Mouse (Mus musculus): ENCODE measurements around the gene Gria3. TPM values are rescaled to one million over a fixed set of nuclear protein-coding genes. Genes with fewer than 3 reads are reported as not detected.
A peak's percentile ranks its signal among the peaks of the same experiment; 100 is the strongest.

The Gria3 gene
- polyA plus RNA-seq, 1 experiment from 2014 or later: 9.5 TPM

DNA sequence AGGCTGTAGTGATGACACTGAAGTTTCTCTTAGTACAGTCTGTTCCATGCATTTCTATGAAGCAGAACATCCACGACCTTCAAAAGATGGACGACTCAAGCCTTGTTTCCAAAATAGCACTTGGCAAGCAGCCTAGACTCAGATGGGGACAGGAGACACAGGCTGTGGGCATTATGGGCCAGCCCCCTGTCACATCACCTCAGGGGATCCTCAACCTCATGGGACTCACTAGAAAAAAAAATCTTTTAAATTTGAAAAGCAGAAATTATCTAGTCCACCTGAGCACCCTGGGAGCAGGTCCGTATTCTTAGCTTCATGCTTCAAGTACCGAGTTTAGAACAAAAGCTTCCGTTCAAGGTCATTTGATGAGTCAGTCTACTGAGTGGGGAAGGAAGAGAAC is 38.2 kb downstream of the Gria3 start:
- 90% methylated on average over 5 of the region's 5 CpGs for WGBS
- Histone ChIP-seq H3K27me3 (no peaks in the 10 kb centered on the region), H3K9me3 (replicated peaks) (no peaks in the 10 kb centered on the region), H3K36me3 (no peaks in the 10 kb centered on the region), H3K9ac (no peak overlapping the region), H3K4me1 (no peaks in the 10 kb centered on the region), H3K4me3 (replicated peaks) (no peak overlapping the region), H3K27ac (no peak overlapping the region), H3K4me2 (no peak overlapping the region)
- ATAC-seq (replicated peaks; ENCODE audit: low FRiP score): no peak

DNA sequence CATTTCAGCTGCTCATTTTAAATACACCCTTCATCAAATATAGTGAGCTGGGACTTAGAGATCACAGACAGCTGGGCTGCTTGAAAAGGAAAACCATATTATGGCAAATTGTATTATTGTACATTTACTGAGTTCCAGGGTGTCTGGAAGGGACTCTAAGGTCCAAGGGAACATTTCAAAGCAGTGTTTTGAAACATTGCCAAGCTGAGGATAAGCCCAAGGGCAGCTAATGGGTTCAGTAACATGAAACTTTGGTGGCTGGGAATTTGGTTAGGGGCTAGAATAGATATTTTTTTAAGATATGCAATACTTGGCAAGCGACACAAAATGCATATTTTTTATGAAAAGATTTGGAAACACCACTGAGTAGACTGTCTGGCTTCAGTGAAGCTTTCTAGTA is 48.2 kb downstream of the Gria3 start:
- ATAC-seq (replicated peaks; ENCODE audit: low FRiP score): no peak
- Histone ChIP-seq H3K36me3 (no peaks in the 10 kb centered on the region), H3K9me3 (replicated peaks) (no peaks in the 10 kb centered on the region), H3K4me1 (no peaks in the 10 kb centered on the region), H3K27ac (no peak overlapping the region), H3K9ac (no peak overlapping the region), H3K27me3 (no peaks in the 10 kb centered on the region), H3K4me3 (replicated peaks) (no peak overlapping the region), H3K4me2 (no peak overlapping the region)
- WGBS: 61% methylated on average over 1 of the region's 1 CpGs

DNA sequence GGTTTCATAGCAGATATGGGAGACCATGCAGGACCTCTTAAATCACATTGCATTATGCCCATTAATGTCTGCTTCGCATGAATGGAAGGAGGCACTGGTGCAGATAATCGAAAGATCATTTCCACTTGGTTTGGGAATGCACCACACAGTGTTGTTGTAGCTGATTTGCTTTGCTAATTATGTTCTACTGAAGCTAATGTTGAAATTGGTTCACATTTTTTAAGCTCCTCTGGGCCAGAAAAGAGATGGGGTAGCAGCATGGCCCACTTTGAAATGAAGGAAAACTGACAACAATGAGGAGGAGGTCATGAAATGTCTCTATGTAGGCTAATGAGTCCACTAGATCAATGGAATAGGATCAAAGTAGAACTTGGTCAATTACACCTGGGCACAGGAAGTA is 76.8 kb downstream of the Gria3 start:
- no peaks in the 10 kb centered on the region for H3K36me3 ChIP-seq
- H3K4me1 ChIP-seq: no peaks in the 10 kb centered on the region
- H3K9ac ChIP-seq: no peak overlapping the region
- no peaks in the 10 kb centered on the region for H3K9me3 ChIP-seq (replicated peaks)
- 77% methylated on average over 2 of the region's 2 CpGs for WGBS
- H3K4me2 ChIP-seq: no peak overlapping the region
- no peak for ATAC-seq (replicated peaks; ENCODE audit: low FRiP score)
- no peak overlapping the region for H3K4me3 ChIP-seq (replicated peaks)
- no peaks in the 10 kb centered on the region for H3K27me3 ChIP-seq
- no peak overlapping the region for H3K27ac ChIP-seq

DNA sequence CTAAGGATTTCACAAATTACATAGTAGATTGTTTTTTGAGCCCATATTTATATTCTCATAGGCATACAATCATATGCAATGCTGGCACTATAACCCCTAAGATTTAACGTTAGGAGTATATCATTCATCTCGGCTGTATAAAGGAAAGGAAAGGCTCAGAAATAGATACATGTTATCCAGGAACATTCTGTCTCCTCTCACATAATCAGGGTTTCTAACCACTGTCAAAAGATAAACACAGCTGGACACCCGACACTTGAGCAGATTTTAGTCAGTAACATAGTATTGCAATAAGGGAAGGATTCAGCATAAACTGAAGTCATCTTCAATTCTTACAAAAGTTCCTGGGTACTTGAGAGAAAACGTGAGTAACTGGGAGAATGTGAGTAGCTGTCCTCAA is 95.9 kb downstream of the Gria3 start:
- no peak overlapping the region for H3K9ac ChIP-seq
- H3K4me2 ChIP-seq: no peak overlapping the region
- no peak for ATAC-seq (replicated peaks; ENCODE audit: low FRiP score)
- no peak overlapping the region for H3K27ac ChIP-seq
- 67% methylated on average over 4 of the region's 4 CpGs for WGBS
- H3K4me1 ChIP-seq: no peaks in the 10 kb centered on the region
- H3K36me3 ChIP-seq: no peaks in the 10 kb centered on the region
- no peak overlapping the region for H3K4me3 ChIP-seq (replicated peaks)
- no peaks in the 10 kb centered on the region for H3K27me3 ChIP-seq
- H3K9me3 ChIP-seq (replicated peaks): no peaks in the 10 kb centered on the region

DNA sequence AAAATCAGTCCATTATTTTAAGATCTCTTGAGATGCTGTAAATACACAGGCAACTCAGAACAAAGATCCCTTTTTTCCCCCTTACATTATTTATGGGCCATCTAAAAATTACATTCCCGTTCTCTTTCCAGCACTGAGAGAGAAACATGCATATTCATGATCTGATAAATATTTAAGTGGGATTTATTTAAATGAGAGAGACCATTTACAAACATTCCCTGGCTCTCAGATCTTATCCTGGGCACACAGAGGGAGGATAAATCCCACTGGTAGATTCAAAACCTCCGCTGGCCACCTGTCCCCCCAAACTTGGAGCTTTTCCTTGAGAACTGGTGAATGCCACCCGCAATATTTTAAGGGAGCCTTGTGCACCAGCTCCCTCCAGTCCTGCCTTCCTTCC is 104.7 kb downstream of the Gria3 start:
- Histone ChIP-seq H3K4me2 (no peak overlapping the region), H3K9me3 (replicated peaks) (no peaks in the 10 kb centered on the region), H3K27ac (no peak overlapping the region), H3K27me3 (no peaks in the 10 kb centered on the region), H3K4me3 (replicated peaks) (no peak overlapping the region), H3K9ac (no peak overlapping the region), H3K36me3 (no peaks in the 10 kb centered on the region), H3K4me1 (no peaks in the 10 kb centered on the region)
- WGBS: 70% methylated on average over 3 of the region's 3 CpGs
- no peak for ATAC-seq (replicated peaks; ENCODE audit: low FRiP score)

DNA sequence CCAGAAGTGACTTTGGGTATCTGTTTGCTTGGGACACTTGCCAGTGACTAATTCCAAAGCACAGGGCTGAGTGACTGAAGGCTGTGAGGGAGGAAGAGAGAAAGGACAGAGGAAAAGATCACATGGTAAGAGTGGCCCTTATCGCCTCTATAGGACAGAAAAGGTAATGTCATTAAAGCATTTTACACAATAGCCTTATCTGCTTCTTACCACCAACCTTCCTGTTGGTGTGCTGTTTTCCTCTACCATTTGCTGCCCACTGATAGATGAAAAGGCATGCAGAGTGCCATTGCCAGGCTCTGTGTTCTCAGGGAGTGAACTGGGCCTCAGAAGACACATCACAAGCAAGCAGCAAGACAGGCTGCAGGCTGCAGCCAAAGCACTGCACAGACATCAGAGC is 107.3 kb downstream of the Gria3 start:
- no peaks in the 10 kb centered on the region for H3K4me1 ChIP-seq
- no peak overlapping the region for H3K4me3 ChIP-seq (replicated peaks)
- H3K9ac ChIP-seq: no peak overlapping the region
- H3K27me3 ChIP-seq: no peaks in the 10 kb centered on the region
- no peak overlapping the region for H3K27ac ChIP-seq
- no peak overlapping the region for H3K4me2 ChIP-seq
- no peaks in the 10 kb centered on the region for H3K9me3 ChIP-seq (replicated peaks)
- no peaks in the 10 kb centered on the region for H3K36me3 ChIP-seq
- no peak for ATAC-seq (replicated peaks; ENCODE audit: low FRiP score)
- 68% methylated on average over 1 of the region's 1 CpGs for WGBS

DNA sequence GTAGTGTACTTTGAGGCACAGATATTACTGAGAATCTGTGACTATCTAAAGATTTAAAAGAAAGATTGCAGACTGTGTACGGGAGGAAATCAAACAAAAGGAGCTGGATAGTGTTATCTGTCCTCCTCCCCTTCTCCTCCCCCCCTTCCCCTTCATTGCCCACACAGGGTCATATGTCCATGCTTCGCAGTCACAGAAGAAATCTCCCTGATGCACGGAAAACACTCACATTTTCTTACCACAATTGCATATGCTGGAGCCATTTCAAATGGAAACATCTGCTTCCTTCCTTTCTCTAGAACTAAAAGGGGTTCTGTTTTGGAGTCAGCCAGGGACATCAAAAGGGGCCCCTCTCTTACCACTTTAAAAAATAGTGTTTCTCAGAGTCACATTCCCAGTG is 114.3 kb downstream of the Gria3 start:
- Histone ChIP-seq H3K27ac (no peak overlapping the region), H3K9ac (no peak overlapping the region), H3K27me3 (no peaks in the 10 kb centered on the region), H3K4me1 (no peaks in the 10 kb centered on the region), H3K4me2 (no peak overlapping the region), H3K4me3 (replicated peaks) (no peak overlapping the region), H3K9me3 (replicated peaks) (no peaks in the 10 kb centered on the region), H3K36me3 (no peaks in the 10 kb centered on the region)
- ATAC-seq (replicated peaks; ENCODE audit: low FRiP score): no peak
- WGBS: 60% methylated on average over 3 of the region's 3 CpGs

DNA sequence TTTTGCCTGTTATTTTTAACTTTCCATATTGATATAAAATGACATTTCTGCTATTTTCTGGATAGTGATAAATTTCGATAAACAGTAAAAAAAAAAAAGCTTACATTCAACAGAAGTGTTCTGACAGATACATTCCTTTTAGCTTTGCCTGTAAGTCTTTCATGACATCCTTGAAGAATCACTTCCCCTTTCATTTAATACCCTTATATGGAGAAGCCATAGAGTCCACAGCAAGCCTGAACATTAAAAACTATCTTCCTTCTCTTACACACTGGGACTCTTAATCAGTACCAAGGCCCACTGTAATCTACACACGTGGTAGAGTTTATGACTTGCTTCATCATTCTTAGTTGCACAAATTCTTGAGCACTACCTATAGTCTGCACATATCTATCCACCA is 131.9 kb downstream of the Gria3 start:
- H3K4me1 ChIP-seq: no peaks in the 10 kb centered on the region
- no peak overlapping the region for H3K4me2 ChIP-seq
- H3K9me3 ChIP-seq (replicated peaks): no peaks in the 10 kb centered on the region
- H3K9ac ChIP-seq: no peak overlapping the region
- H3K36me3 ChIP-seq: no peaks in the 10 kb centered on the region
- no peak overlapping the region for H3K27ac ChIP-seq
- 72% methylated on average over 2 of the region's 2 CpGs for WGBS
- H3K27me3 ChIP-seq: no peaks in the 10 kb centered on the region
- ATAC-seq (replicated peaks; ENCODE audit: low FRiP score): no peak
- no peak overlapping the region for H3K4me3 ChIP-seq (replicated peaks)

DNA sequence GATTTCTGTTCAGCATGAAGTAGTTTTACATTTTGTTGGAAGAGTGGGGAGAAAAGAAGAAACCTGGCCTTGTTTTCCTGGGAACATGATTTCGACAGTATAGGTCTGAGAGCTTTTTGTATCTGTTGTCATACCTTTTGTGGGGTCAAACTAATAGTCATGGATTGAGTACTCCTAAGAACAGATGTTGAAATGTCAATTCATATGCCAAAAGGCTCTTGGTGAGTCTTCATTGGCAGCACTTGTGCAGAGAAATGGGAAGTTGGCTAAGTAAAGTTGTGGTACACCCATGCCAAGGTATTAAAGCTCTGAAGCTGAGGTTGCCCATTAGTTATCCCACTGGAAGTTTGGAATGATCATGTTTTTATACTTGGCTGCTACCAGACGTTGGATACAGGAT is 135.2 kb downstream of the Gria3 start:
- Histone ChIP-seq H3K4me1 (no peaks in the 10 kb centered on the region), H3K9ac (no peak overlapping the region), H3K27ac (no peak overlapping the region), H3K4me2 (no peak overlapping the region), H3K27me3 (no peaks in the 10 kb centered on the region), H3K9me3 (replicated peaks) (no peaks in the 10 kb centered on the region), H3K4me3 (replicated peaks) (no peak overlapping the region), H3K36me3 (no peaks in the 10 kb centered on the region)
- WGBS: 74% methylated on average over 2 of the region's 2 CpGs
- ATAC-seq (replicated peaks; ENCODE audit: low FRiP score): no peak

DNA sequence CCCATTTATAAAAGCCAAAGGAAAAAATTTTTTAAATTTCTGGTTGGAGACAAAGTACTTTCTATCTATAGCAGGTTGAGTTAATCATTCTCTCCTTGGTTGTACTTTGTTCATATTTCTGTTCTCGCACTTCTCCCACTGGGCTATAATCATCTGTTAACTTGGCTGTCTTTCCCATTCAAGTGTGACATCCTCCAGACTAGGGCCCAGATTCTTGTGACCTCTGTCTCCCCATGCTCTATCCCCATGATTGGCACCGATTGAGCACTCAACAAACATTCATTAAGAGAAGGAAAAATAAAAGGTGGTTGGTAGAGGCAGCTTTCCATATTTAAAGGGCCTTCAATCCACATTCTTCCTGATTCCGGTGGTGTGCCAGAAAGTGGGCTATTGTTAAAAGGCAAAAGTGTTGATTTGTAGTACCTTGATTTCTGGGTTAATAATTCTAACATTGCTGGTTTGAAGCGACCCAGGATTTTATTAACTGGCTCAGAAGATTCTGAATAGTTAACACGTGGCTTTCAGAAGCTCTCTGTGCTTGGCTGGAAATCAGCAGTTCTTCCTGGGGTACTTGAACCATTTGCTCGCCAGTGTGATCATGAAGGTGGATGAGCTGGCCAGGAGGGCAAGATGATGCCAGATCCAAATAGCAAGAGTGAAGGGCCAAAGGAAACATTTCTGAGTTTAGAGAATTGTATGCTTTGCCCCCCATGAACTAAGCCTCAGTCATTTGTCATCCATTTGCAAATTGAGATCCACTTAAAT is 161.8 kb downstream of the Gria3 start:
- H3K27ac ChIP-seq: no peak overlapping the region
- H3K4me1 ChIP-seq: no peaks in the 10 kb centered on the region
- no peaks in the 10 kb centered on the region for H3K36me3 ChIP-seq
- no peak overlapping the region for H3K4me2 ChIP-seq
- peak; percentile 79 for ATAC-seq (replicated peaks; ENCODE audit: low FRiP score)
- 73% methylated on average over 6 of the region's 6 CpGs for WGBS
- H3K4me3 ChIP-seq (replicated peaks): no peak overlapping the region
- no peaks in the 10 kb centered on the region for H3K27me3 ChIP-seq
- H3K9me3 ChIP-seq (replicated peaks): no peaks in the 10 kb centered on the region
- H3K9ac ChIP-seq: no peak overlapping the region

DNA sequence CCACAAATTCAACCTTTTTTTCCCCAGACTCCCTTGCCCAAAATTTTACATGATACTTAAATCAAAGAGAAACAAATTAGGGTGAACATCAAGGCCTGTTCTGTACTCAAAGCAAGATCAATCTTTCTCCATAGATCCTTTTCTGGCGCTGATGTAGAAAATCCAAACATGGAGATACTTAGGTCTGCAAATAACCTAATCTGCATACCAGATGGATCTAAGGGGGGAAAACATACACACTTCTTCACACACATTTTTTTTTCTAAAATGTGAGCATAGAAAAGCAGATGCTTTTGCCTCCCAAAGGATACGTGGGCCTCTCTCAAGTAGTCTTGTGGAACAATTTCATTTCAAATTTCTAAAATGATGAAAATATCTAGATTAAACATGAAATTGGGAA is 164.2 kb downstream of the Gria3 start:
- H3K4me2 ChIP-seq: no peak overlapping the region
- no peak overlapping the region for H3K9ac ChIP-seq
- WGBS: 82% methylated on average over 2 of the region's 2 CpGs
- no peak overlapping the region for H3K4me3 ChIP-seq (replicated peaks)
- no peaks in the 10 kb centered on the region for H3K27me3 ChIP-seq
- ATAC-seq (replicated peaks; ENCODE audit: low FRiP score): no peak
- H3K4me1 ChIP-seq: no peaks in the 10 kb centered on the region
- H3K36me3 ChIP-seq: no peaks in the 10 kb centered on the region
- H3K27ac ChIP-seq: no peak overlapping the region
- no peaks in the 10 kb centered on the region for H3K9me3 ChIP-seq (replicated peaks)

DNA sequence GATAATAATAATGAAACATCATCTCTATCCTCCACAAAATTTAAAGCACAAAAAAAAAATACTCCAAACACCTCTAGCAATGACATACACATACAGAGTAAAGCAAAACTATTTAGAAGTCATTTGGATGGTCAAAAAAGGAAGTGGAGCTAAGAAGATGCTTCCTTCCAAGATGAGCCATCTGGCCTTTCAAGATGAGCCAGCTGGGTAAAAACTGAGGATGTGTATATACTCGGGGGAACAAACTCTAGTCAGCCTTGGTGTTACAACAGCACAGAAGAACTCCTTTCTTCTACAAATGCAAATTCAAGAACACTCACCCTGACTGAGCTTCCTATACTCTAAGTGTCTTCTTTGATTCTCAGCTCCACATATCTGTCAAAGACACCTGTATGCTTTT is 172.4 kb downstream of the Gria3 start:
- no peak overlapping the region for H3K27ac ChIP-seq
- no peak for ATAC-seq (replicated peaks; ENCODE audit: low FRiP score)
- no peaks in the 10 kb centered on the region for H3K4me1 ChIP-seq
- no peaks in the 10 kb centered on the region for H3K36me3 ChIP-seq
- no peaks in the 10 kb centered on the region for H3K27me3 ChIP-seq
- no peaks in the 10 kb centered on the region for H3K9me3 ChIP-seq (replicated peaks)
- no peak overlapping the region for H3K4me3 ChIP-seq (replicated peaks)
- H3K9ac ChIP-seq: no peak overlapping the region
- H3K4me2 ChIP-seq: no peak overlapping the region
- WGBS: 70% methylated on average over 1 of the region's 1 CpGs

DNA sequence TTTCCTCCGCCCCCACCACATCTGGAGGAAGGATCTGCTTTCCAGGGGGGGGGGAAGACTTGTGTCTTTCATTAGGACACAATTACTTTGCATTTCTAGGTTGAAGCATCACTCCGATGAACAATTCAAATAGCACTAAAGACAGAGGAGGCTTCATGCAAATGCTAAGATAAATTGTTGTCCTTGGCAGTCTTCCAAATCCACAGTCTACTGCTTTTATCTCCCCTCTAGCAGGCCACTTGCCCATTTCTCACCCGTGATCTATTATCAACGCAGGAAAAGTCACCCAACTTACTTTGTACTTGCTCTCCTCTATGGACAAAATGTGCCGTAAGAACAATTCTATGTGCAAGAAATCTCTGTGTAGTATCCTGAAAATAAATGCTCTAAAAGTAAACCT is 178.1 kb downstream of the Gria3 start:
- no peak overlapping the region for H3K27ac ChIP-seq
- no peak overlapping the region for H3K9ac ChIP-seq
- no peak for ATAC-seq (replicated peaks; ENCODE audit: low FRiP score)
- no peaks in the 10 kb centered on the region for H3K36me3 ChIP-seq
- no peaks in the 10 kb centered on the region for H3K27me3 ChIP-seq
- no peaks in the 10 kb centered on the region for H3K4me1 ChIP-seq
- no peaks in the 10 kb centered on the region for H3K9me3 ChIP-seq (replicated peaks)
- H3K4me3 ChIP-seq (replicated peaks): no peak overlapping the region
- 61% methylated on average over 5 of the region's 5 CpGs for WGBS
- H3K4me2 ChIP-seq: no peak overlapping the region

Data from kidney, embryonic 15.5 days (tissue).